Mouse (Mus musculus): ENCODE results near the gene Gstt1.

- TF ChIP-seq CTCF (IDR thresholded peaks at IDR 0.05; ENCODE audit: low read depth) = no peak
- TF ChIP-seq EP300 (IDR thresholded peaks at IDR 0.05; ENCODE audit: low read depth) = no peak
These were observed 24.3 kb downstream of the Gstt1 start for GRCm38 (mm10) chr10:75774102-75774501.

Data from liver, postnatal 0 days (tissue).